Mouse (Mus musculus): ENCODE results near the gene Cdcp1. TPM values are rescaled to one million over a fixed set of nuclear protein-coding genes. Genes with fewer than 3 reads are reported as not detected.

Cdcp1 gene
- total RNA-seq, 2 experiments from 2014 or later: not detected

DNA sequence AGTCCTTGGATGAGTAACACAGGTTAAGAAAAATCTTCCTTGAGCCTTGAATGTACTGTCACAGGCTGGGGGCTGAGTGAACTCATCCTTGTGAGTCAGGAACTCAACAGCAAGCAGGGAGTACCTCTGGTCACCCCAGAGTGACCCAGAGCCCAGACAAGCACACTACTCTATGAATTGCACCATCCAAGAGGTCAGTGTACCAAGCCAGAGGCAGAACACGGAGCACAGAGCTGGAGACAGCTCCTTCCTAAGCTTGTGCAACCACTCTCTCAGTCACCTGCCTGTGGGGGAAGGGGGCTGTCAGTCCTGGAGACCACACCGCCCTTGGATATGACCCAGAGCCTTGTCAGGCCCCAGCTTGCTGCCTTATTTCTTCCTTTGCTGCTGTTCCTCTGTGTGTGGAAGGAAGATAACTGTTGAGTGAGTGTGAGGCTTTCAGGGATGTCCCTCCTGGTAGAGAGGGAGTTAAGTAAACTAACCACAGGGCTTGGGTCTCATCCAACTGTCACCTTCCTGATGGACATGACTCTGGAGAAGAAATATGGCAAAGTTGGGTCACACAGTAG, 9.1 kb upstream of the Cdcp1 start:
- no peak for DNase-seq
- intact Hi-C loops (cut with DNase I; ENCODE audit: low total_unique reads): no loop called here

DNA sequence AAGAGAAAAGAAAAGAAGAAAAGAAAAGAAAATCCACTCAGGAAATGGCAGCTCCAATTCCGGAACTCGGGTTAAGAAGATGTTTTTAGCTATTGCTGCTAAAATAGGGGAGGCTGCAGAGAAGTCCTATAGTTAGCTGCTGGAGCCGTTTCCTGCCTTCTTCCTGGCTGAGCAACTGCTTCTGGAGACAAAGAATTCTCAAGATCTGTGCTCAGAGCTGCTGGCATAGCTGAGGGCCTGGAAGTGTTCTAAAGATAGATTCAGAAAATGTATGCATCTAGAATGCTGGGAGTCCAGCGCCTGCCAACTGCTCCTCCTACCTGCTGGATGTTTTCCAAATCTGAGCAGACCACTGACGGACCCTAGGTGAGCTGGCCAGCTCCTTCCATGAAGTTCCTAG, 4.0 kb upstream of the Cdcp1 start:
- DNase-seq: no peak
- intact Hi-C loops (cut with DNase I; ENCODE audit: low total_unique reads): no loop called here

DNA sequence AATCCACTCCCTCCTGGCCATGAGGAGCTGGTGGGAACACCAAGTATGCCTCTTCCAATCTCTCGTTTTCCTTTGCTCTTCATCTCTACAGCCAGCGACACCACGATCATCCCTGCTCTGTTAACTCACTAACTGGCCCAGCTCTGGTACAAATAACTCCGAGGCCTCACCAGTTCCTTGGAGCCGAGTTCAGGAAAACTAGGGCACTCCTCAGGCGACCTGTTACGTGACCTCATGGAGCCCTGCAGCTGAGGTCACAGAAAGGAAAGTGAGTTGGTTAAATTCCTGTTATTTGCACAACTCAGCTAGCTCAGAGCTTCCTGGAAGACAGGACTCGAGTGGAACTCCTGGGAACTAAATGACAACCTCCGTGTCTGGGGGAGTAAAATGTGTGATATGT, 2.5 kb downstream of the Cdcp1 start:
- intact Hi-C loops (cut with DNase I; ENCODE audit: low total_unique reads): no loop called here
- DNase-seq: no peak

DNA sequence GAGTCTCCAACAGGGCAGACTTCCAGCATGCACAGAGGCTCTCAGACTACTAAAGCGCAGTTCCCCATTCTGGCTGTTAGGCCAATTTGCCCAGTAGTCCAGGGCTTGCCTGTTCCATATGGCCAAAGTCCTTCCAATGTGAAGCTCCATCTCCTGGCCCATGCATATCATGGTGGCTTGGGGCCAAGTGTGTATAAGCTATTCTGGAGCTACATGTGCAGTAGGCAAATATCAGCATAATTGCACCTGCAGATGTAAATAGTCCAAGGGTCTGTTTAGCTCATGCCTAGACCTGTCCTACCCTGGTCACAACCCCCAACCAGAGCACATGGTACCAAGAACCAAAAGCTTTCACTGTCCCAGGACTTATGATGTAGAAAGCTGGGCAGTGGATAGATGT, 7.9 kb downstream of the Cdcp1 start:
- intact Hi-C loops (cut with DNase I; ENCODE audit: low total_unique reads): no loop called here
- no peak for DNase-seq

DNA sequence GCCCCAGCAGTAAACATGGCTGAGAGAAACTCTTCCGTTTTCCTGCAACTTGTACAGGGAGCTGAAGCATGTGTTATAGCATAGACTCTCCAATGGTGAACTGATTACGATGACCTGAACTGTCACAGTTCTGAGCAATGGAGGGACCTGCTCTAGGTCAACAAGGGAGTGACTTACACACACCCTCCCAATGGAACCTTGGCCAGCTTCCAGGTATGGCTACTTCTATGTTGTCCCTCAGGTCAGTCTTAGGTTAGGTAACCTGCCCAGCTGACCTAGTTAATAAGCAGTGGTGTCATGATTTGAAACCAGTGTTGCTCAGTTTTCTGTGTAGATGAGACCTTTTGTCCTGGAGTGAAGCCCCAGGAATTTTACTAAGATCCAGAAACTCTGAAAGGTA, 8.9 kb downstream of the Cdcp1 start:
- DNase-seq: no peak
- intact Hi-C loops (cut with DNase I; ENCODE audit: low total_unique reads): no loop called here

DNA sequence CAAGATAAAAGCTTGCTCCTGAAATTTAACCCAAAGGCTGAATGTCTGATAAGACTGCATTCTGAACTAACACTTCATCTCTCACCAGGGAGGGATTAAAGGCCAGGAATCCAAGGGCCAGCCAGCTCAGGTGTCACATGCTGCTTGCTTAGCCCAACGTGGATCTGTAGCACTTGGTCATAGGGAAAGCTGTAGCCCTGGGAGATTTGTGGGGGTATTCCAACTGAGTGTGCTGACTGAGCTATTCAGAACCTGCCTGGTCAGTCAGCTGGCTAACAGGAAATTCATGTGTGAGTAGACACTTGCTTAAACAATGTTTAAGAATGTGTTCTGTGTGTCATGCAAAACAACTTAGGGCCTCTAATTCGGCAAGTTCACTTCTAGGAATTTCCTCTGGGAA, 9.3 kb downstream of the Cdcp1 start:
- DNase-seq: no peak
- intact Hi-C loops (cut with DNase I; ENCODE audit: low total_unique reads): no loop called here

DNA sequence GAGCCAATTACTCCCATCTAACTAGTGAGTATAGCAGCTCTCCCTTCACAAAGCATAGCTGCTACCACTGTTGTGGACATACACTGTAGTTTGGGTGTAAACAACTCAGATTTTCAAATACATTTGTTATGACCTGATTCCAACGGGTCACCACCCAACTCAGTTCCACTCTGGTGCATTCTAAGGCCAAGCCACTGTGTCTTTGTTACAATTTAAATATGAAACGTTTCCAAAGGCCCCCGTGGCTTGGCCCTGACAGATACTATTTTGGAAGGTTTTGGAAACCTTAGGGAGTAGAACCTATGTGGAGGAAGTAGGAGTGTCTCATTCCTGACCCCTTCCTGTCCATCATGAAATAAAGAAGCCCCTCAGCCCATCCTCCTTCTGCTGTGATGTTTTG, 15.7 kb downstream of the Cdcp1 start:
- intact Hi-C loops (cut with DNase I; ENCODE audit: low total_unique reads): no loop called here
- no peak for DNase-seq

DNA sequence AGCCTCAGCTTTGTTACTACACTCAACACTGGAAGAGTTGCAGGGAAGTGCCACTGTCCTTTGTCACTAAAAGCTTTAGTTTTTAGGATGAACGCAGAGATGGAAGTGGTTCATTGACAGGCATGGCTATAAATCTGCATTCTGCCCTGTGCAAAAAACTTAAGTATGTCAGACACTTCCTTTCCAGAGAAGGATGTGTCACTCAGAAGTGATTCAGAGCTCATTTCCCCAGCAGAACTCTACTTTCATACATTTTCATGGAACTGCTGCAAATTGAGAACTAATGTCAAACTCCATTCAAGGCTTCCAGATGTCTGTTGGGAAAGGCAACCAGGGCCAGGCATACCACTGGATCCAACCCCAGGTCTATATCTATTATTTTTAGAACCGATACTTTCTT, 27.6 kb downstream of the Cdcp1 start:
- DNase-seq: no peak
- intact Hi-C loops (cut with DNase I; ENCODE audit: low total_unique reads): no loop called here

DNA sequence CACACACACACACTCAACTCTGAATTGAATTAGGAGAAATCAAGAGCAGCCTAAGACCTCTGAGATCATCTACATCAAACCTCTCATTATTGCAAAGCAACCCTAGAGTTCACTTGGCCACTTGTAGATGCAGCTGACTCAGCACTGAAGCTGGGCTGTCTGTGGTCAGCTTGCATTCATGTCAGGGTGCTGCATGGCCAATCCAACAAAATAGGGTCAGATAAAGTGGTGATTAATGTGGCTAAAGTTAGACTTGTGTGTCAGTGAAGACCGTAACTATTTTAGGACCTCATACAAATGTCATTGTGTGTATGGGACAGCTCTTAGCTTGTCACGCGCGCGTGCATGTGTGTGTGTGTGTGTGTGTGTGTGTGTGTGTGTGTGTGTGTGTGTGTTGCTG, 28.2 kb downstream of the Cdcp1 start:
- intact Hi-C loops (cut with DNase I; ENCODE audit: low total_unique reads): no loop called here
- no peak for DNase-seq

DNA sequence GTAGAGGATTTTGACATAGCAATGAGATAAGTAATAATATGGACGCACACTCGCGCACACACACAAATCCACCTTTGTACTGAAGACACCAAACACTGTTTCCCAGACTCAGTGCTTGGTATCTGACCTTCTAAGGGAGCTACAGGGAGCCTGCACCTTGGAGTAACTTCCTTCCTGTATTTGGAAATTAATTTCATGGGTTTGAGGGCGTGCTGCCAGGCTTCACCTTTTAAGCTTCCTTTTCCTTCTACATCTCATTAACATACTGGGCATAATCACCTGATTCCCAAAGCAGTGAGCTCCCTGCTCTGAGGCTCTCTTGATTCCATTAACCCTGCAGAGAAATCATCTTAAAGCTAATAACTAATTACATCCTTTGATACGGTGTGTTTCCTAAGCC, 29.7 kb downstream of the Cdcp1 start:
- DNase-seq: no peak
- intact Hi-C loops (cut with DNase I; ENCODE audit: low total_unique reads): no loop called here

DNA sequence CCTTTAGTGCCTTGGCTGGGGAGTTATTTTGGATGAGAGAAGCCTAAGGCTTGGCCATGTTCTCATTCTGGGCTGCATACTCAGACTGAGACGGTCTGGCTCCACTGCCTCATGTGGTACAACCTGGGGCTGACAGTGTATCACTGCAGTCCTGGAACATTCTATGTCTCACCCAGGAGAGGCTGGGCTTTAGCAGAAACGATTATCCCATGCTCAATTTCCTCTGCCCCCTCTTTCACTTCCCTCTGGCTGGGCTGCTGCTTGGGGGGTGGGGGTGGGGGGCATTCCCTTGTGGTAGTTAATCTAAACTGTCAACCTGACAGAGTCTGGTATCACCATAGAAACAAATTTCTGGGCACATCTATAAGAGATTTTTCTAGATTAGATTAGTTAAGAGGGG, 30.3 kb downstream of the Cdcp1 start:
- intact Hi-C loops (cut with DNase I; ENCODE audit: low total_unique reads): no loop called here
- no peak for DNase-seq

DNA sequence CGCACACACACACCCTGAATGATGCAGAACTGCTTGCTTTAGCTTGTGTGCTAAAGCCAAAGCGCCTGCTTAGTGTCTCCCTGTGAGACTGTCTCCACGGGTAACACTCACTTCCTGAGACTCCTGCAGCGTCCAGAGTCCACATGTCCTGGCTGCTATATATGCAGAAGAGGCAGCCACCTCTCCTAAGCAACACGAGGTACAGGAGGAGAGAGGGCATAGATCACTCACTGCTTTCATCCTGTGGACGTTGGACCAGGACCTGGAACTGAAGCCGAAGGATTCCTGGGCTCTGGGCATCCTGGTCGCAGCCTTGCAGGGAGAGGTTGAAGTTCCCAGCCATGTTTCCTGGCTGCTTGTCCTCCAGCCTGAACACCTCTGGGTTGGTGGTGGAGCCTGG, 32.6 kb downstream of the Cdcp1 start:
- DNase-seq: no peak
- intact Hi-C loops (cut with DNase I; ENCODE audit: low total_unique reads): no loop called here

DNA sequence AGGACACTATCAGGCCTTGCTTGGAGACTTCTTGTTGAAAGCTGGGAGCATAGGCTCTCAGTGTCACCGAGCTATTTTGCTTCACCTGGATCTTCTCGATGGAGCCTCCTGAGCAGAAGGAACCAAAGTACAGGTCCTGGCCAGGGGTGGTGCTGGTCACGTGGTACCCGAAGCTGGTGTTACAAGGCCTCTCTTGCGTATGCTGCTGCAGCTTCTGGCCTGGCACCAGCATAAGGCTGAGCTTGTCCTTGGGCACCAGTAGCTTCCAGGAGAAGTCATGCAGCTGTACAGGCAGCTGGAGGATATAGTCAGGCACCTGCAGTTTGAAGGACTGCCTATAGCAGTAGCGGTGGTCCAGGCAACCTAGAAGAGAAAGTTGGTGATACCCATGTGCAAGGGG, 35.8 kb downstream of the Cdcp1 start:
- DNase-seq: no peak
- intact Hi-C loops (cut with DNase I; ENCODE audit: low total_unique reads): no loop called here

DNA sequence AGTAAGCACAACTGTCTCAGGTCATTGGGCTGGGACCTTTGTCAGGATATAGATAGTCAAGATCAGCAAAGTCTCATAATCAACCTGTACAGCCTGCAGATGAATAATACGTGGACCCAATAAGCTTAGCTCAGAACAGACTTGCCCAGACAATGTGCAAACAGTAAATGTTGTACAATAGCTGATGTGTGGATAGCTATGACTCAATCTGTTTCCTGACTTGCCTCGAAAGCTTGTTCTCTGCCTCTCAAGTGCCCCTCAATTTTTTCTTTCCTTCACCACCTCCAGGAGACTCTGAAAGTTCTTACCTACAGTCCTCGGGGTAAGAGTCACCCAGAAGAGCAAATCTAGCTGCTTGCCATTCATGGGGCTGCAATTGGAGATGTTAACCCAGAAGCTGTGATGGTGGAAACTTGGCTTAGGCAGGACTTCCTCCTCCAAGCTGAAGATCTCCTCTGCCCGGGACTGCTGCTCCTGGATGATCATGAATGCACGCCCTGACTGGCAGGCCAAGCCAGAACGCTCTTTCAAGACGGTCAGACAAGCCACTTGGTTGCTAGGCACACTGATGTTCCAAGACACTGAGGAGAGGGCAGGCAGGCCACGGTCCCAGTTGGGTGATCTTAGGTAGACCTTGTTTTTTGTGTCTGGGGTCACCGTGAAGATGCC, 38.3 kb downstream of the Cdcp1 start:
- no peak for DNase-seq

DNA sequence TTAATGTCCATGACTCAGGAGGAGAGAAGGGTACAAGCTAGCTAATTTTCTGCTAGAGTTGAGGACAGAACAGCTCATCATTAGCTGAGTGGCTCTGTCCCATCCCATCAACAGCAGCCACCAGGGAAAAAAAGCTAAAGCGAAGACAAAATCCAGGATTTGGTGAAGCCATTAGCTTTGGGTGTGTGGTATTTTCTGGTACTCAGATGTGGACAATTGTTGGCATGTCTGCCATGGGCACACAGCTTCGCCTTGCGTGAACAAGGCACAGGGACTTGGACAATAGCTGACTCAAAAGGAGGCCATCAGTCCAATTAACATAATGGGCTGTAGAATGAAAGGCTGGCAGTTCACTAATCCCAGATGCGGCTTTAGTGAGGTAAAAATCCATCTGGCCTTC, 41.5 kb downstream of the Cdcp1 start:
- no peak for DNase-seq
- intact Hi-C loops (cut with DNase I; ENCODE audit: low total_unique reads): no loop called here

More for the DNA sequence above, 38.3 kb downstream of the Cdcp1 start:
- intact Hi-C loops (cut with DNase I; ENCODE audit: low total_unique reads): no loop called here

DNA sequence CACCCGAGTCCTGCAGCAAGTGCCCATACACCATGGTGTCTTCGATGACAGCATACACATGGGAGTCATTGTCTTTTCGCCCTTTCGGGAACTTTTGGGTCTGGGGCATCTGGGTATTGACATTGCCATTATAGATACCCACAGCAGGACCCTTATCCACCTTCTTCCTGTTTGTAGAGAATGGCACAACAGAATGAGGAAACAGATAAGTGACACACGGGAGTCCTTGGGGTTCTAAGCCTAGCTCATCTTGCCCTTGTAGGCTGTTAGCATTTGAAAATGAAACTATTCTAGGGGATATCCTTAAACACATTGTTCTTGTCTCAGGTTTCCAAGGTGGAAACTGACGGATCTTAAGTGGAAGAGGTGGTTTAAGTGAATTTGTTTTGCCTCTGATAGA, 42.1 kb downstream of the Cdcp1 start:
- intact Hi-C loops (cut with DNase I; ENCODE audit: low total_unique reads): no loop called here

DNA sequence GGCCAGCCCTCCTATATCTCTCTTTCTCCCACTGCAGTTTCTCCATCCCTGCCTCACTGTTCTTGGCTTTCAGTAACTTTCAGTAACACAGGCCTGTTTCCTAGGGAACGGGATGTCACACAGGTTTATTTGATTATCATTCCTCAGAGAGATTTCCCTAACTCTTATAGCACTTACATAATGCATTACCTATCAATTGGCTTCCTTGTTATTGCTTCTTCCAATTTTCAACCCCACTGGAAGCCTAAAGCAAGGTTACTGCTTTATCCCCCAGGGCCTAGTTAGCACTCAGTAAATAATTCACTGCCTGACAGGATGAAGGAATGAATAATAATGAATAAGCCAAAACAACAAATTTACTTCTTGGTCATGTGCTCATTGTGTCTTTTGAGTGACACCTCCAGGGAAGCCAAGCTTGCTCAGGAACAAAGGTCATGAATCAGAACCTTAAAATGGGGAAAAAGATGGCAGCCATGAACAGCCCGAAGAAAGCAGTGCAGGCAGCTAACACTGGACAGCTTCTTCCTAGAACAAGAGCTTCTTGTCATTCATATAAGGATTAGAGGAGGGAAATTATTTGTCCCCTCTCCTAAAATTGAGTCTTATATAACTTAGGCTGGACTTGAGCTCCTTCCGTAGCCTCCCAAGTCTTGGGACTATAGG, 49.9 kb downstream of the Cdcp1 start:
- intact Hi-C loops (cut with DNase I; ENCODE audit: low total_unique reads): no loop called here
- DNase-seq: no peak

More for the DNA sequence above, 42.1 kb downstream of the Cdcp1 start:
- no peak for DNase-seq

DNA sequence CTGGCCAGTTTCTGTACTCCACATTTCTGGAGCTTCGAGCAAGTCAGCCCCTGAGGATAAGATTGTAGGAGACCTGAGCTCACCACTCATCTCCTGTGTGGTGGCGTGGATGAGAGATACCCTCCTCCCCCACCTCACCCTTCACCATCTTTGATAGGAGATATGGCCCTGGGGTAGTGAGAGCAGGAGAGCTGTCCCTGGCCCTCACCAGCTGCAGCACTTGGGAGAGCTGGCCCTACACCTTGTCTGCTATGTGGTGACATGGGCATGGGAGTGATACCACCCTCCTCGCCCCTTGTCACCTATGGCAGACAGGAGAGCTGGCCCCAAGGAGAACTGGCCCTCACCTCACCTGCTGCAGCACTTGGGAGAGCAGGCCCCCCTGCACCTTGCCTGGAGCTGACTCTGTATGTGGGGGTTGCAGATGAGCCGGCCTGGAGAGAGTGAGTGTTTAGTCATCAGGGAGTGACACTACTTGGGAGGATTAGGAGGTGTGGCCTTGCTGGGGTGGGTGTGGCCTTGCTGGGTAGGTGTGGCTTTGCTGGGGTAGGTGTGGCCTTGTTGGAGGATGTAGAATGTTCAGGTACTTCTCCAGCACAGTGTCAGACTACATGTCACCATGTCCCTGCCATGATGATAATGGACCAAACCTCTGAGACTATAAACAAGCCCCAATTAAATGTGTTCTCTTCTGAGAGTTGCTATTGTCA, 52.7 kb downstream of the Cdcp1 start:
- intact Hi-C loops (cut with DNase I; ENCODE audit: low total_unique reads): loop anchor here (2.0 kb wide), 1 partner anchor 94 kb away; no protein-coding TSS in a partner anchor
- DNase-seq: no peak

DNA sequence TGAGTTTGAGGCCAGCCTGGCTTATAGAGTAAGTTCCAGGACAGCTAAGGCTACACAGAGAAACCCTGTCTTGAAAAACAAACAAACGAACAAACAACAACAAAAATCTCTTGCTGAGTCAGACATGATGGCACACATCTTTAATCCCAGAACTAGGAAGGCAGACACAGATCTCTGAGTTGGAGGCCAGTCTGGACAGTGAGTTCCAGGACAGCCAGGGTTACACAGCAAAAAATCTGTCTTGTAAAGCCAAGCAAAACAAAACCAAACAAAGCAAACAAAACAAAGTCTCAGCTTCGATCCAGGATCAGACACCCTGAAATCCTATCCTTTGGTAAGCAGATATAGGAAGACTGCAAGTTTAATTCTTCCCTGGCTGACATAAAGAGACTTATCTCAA, 54.0 kb downstream of the Cdcp1 start:
- DNase-seq: no peak
- intact Hi-C loops (cut with DNase I; ENCODE audit: low total_unique reads): loop anchor here (2.0 kb wide), 1 partner anchor 95 kb away; no protein-coding TSS in a partner anchor

DNA sequence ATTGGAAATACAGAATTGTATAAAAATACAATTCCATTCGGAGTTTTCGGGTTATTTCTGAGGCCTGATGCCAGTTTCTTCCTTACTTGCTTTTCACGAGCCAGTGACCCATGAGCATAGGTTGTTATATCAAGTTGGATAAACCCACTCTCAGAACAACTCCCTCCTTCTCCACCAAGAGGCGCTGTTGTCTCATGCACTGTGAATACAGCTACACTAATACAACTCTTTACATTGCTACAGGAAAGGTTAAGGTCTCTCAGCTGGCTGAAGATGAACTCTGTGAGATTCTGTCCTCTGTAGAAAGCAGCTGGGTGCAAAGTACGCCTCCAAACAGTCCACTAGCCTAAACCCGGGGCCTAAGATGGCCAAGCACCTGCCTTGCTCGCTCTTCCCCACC, 56.5 kb downstream of the Cdcp1 start:
- peak; percentile 43 for DNase-seq
- intact Hi-C loops (cut with DNase I; ENCODE audit: low total_unique reads): loop anchor here (10.0 kb wide), 1 partner anchor 275 kb away; no protein-coding TSS in a partner anchor

All from gastrocnemius, postnatal 14 days (tissue).